Mouse (Mus musculus) right cerebral cortex, postnatal 10 days (tissue): ENCODE results near the gene Gm21996.
"Not testable (repeated sequence)": the region's sequence is repeated elsewhere in the genome, so short reads cannot be mapped to it uniquely, and the experiment has no call there.

Source experiments
- DNase-seq, 2 experiments: peaks; one replicate each; pipeline ENCODE4 v3.0.0; 2021; ENCODE audit warnings: low spot score in 2 of 2

Gm21996 gene

DNA sequence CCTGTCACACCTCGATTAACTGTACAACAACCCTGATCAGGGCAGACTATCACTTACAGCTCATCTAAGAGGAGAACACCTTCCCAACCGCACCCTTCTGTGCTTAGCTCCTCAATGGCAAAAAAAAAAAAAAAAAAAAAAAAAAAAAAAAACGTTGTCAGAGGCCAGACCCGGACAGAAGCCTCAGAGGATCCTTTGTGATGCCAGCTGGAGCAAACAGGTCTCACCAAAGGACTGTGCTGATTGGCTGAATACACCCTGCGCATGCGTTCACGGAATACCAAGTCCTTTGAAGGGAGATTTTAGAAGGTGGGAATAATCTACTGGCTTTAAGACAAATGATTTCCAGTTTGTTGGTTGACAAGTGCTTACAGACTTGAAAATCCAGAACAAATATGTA is at the start of gene Gm21996:
Gm21996 (minus strand) TSS at position 101 of the 400 bp plus-strand sequence.
- DNase-seq, result not testable (repeated sequence)
